In the genomic region with DNA sequence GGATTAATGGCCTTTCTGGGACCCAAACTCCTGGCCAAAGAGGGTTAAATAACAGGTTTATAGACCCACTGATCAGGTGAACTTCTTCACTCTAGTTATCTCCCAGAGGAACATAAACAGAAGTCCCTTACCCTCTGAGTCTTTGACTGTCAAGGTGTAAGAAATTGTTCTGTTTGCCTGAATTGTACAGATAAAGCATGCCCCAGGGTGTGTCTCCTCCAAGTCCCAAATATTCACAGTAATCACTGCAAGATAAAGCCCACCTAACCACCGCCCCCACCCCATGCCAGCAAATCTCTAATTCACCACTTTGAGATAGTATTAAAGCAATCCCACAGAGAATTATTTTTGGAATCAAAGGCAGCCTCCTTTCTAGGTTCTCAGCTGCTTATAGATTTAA, we compare ENCODE assay signal across 9 mouse cellular contexts. TPM values are rescaled to one million over a fixed set of nuclear protein-coding genes. Genes with fewer than 3 reads are reported as not detected.
DNase-seq lines count a peak whose midpoint lies in the region; ATAC-seq lines count a peak whose summit lies in the region.
"Had no signal": no experiment of that assay in that cellular context is flagged by ENCODE, and none has a peak within 500 bp of the region (broad histone marks: within the 10 kb centered on the region; RNA-seq: fewer than 3 reads in every experiment).

No protein-coding gene starts in this region.

- peak overlapping the region; percentile 93; the same call in 1 of the 2 replicates for H3K9ac ChIP-seq in kidney, embryonic 14.5 days (ENCODE audit: low read depth, low read length)
- peak overlapping the region; percentile 92 for H3K9ac ChIP-seq in embryonic facial prominence, embryonic 12.5 days
- H3K9ac ChIP-seq in intestine, embryonic 14.5 days (ENCODE audit: low read length), result peak overlapping the region; percentile 84
- H3K9ac ChIP-seq in midbrain, embryonic 15.5 days, result peak overlapping the region; percentile 83

- no peak for ATAC-seq in kidney, embryonic 14.5 days (ENCODE audit: low FRiP score, low TSS enrichment)
- ATAC-seq in embryonic facial prominence, embryonic 12.5 days (ENCODE audit: insufficient number of reproducible peaks, insufficient read depth, low FRiP score, low TSS enrichment), result no peak
- ATAC-seq in intestine, embryonic 14.5 days (replicated peaks; ENCODE audit: low FRiP score, low TSS enrichment, low read depth), result no peak
- ATAC-seq in midbrain, embryonic 15.5 days (replicated peaks), result no peak
- no peak for ATAC-seq in erythroblast, adult 5-6 weeks (replicated peaks; ENCODE audit: low FRiP score, poor library complexity, severe bottlenecking)

- H3K27me3 ChIP-seq in kidney, embryonic 14.5 days (ENCODE audit: control insufficient read depth, insufficient read depth, low read length), result no peaks in the 10 kb centered on the region
- H3K27me3 ChIP-seq in embryonic facial prominence, embryonic 12.5 days, result no peaks in the 10 kb centered on the region
- no peaks in the 10 kb centered on the region for H3K27me3 ChIP-seq in intestine, embryonic 14.5 days (replicated peaks; ENCODE audit: control insufficient read depth, insufficient read depth, low read length)
- no peaks in the 10 kb centered on the region for H3K27me3 ChIP-seq in midbrain, embryonic 15.5 days (replicated peaks)

- 74% methylated on average over 1 of the region's 1 CpGs for WGBS in kidney, embryonic 14.5 days
- 73% methylated on average over 1 of the region's 1 CpGs for WGBS in embryonic facial prominence, embryonic 12.5 days
- 72% methylated on average over 1 of the region's 1 CpGs for WGBS in intestine, embryonic 14.5 days
- 80% methylated on average over 1 of the region's 1 CpGs for WGBS in midbrain, embryonic 15.5 days

- peaks cover 52% of the 10 kb centered on the region for H3K36me3 ChIP-seq in kidney, embryonic 14.5 days (ENCODE audit: control insufficient read depth, insufficient read depth, low read length)
- peaks cover 49% of the 10 kb centered on the region for H3K36me3 ChIP-seq in embryonic facial prominence, embryonic 12.5 days
- peaks cover 56% of the 10 kb centered on the region for H3K36me3 ChIP-seq in intestine, embryonic 14.5 days (ENCODE audit: control insufficient read depth, insufficient read depth, low read length)
- H3K36me3 ChIP-seq in midbrain, embryonic 15.5 days (replicated peaks), result peaks cover 30% of the 10 kb centered on the region

- DNase-seq in kidney, postnatal 14 days, result no peak
- DNase-seq in intestine, embryonic 14.5 days (ENCODE audit: low spot score), result no peak
- DNase-seq in adrenal gland, adult (ENCODE audit: inconsistent age in 2 of 2, low spot score in 1 of 2), result no peak
- no peak for DNase-seq in thymus, postnatal 4 days

- peak overlapping the region; percentile 87 for H3K4me3 ChIP-seq in kidney, embryonic 14.5 days (ENCODE audit: low read length)
- peak overlapping the region; percentile 91 for H3K4me3 ChIP-seq in embryonic facial prominence, embryonic 12.5 days
- peak overlapping the region; percentile 85 for H3K4me3 ChIP-seq in intestine, embryonic 14.5 days (ENCODE audit: low read depth, low read length)
- peak overlapping the region; percentile 77 for H3K4me3 ChIP-seq in midbrain, embryonic 15.5 days

- H3K27ac ChIP-seq in kidney, embryonic 14.5 days (ENCODE audit: low read depth, low read length), result no peak overlapping the region
- no peak overlapping the region for H3K27ac ChIP-seq in embryonic facial prominence, embryonic 12.5 days
- H3K27ac ChIP-seq in intestine, embryonic 14.5 days (ENCODE audit: low read depth), result no peak overlapping the region; the same call in 1 of the 2 replicates
- H3K27ac ChIP-seq in midbrain, embryonic 15.5 days, result peak overlapping the region; percentile 94; the same call in 1 of the 2 replicates

- no peaks in the 10 kb centered on the region for H3K9me3 ChIP-seq in kidney, embryonic 14.5 days (ENCODE audit: control insufficient read depth, low read length)
- H3K9me3 ChIP-seq in embryonic facial prominence, embryonic 12.5 days, result no peaks in the 10 kb centered on the region
- H3K9me3 ChIP-seq in intestine, embryonic 14.5 days (ENCODE audit: control insufficient read depth, low read length), result no peaks in the 10 kb centered on the region
- no peaks in the 10 kb centered on the region for H3K9me3 ChIP-seq in midbrain, embryonic 15.5 days

- H3K4me2 ChIP-seq in kidney, embryonic 14.5 days (replicated peaks; ENCODE audit: low read depth, low read length), result peak overlapping the region; percentile 85
- H3K4me2 ChIP-seq in embryonic facial prominence, embryonic 12.5 days (replicated peaks), result peak overlapping the region; percentile 81
- H3K4me2 ChIP-seq in intestine, embryonic 14.5 days (ENCODE audit: low read length), result peak overlapping the region; percentile 79
- H3K4me2 ChIP-seq in midbrain, embryonic 15.5 days, result peak overlapping the region; percentile 71

- H3K4me1 ChIP-seq in kidney, embryonic 14.5 days (ENCODE audit: control insufficient read depth, insufficient read depth, low read length), result peaks cover 12% of the 10 kb centered on the region
- H3K4me1 ChIP-seq in embryonic facial prominence, embryonic 12.5 days, result peaks cover 13% of the 10 kb centered on the region
- peaks cover 11% of the 10 kb centered on the region for H3K4me1 ChIP-seq in intestine, embryonic 14.5 days (replicated peaks; ENCODE audit: control insufficient read depth, insufficient read depth, low read length)
- peaks cover 36% of the 10 kb centered on the region for H3K4me1 ChIP-seq in midbrain, embryonic 15.5 days

RNA-seq across cellular contexts. Expression of gene Zfp319, which starts 1.4 kb away (rescaled TPM):
- 6.6 and 8.7 TPM in 2 replicates for polyA plus RNA-seq in kidney, embryonic 14.5 days (2014; fragmentation: Nextera tagmentation; extraction: Ambion mirVana)
- 14.2 and 14.4 TPM in 2 replicates for polyA plus RNA-seq in embryonic facial prominence, embryonic 12.5 days (2016; fragmentation: Nextera tagmentation; extraction: Ambion mirVana)
- 7.7 and 8.2 TPM in 2 replicates for polyA plus RNA-seq in intestine, embryonic 14.5 days (2014; fragmentation: Nextera tagmentation; extraction: Ambion mirVana)
- 19.0 and 19.1 TPM in 2 replicates for polyA plus RNA-seq in midbrain, embryonic 15.5 days (2015; fragmentation: Nextera tagmentation; extraction: Ambion mirVana)
- total RNA-seq in erythroblast, adult 5-6 weeks (2015; ENCODE audit: low replicate concordance), result 2.5 and 3.3 TPM in 2 replicates
- total RNA-seq in erythroblast, adult 5-6 weeks (2017; ENCODE audit: low replicate concordance), result 0.14 and 0.17 TPM in 2 replicates

RNA-seq across cellular contexts. Expression of gene Usb1, which starts 1.7 kb away (rescaled TPM):
- 43.4 and 50.9 TPM in 2 replicates for polyA plus RNA-seq in kidney, embryonic 14.5 days (2014; fragmentation: Nextera tagmentation; extraction: Ambion mirVana)
- 44.8 and 48.2 TPM in 2 replicates for polyA plus RNA-seq in embryonic facial prominence, embryonic 12.5 days (2016; fragmentation: Nextera tagmentation; extraction: Ambion mirVana)
- polyA plus RNA-seq in intestine, embryonic 14.5 days (2014; fragmentation: Nextera tagmentation; extraction: Ambion mirVana), result 39.0 and 41.6 TPM in 2 replicates
- polyA plus RNA-seq in midbrain, embryonic 15.5 days (2015; fragmentation: Nextera tagmentation; extraction: Ambion mirVana), result 37.4 and 38.4 TPM in 2 replicates
- total RNA-seq in erythroblast, adult 5-6 weeks (2015; ENCODE audit: low replicate concordance), result 7.9 and 8.1 TPM in 2 replicates
- total RNA-seq in erythroblast, adult 5-6 weeks (2017; ENCODE audit: low replicate concordance), result 6.1 and 8.0 TPM in 2 replicates

RNA-seq across cellular contexts. Expression of gene Tepp, which starts 20.0 kb away (rescaled TPM):
- 0.43 TPM in 1 of 2 replicates, not detected in the other for polyA plus RNA-seq in kidney, embryonic 14.5 days (2014; fragmentation: Nextera tagmentation; extraction: Ambion mirVana)
- polyA plus RNA-seq in embryonic facial prominence, embryonic 12.5 days (2016; fragmentation: Nextera tagmentation; extraction: Ambion mirVana), result 0.99 TPM in 1 of 2 replicates, not detected in the other
- polyA plus RNA-seq in intestine, embryonic 14.5 days (2014; fragmentation: Nextera tagmentation; extraction: Ambion mirVana), result not detected in 2 replicates
- polyA plus RNA-seq in midbrain, embryonic 15.5 days (2015; fragmentation: Nextera tagmentation; extraction: Ambion mirVana), result 1.8 and 2.2 TPM in 2 replicates
- not detected in 2 replicates for total RNA-seq in erythroblast, adult 5-6 weeks (2015; ENCODE audit: low replicate concordance)
- not detected in 2 replicates for total RNA-seq in erythroblast, adult 5-6 weeks (2017; ENCODE audit: low replicate concordance)
- total RNA-seq: gastrocnemius, adult 8-10 months had no signal

RNA-seq across cellular contexts. Expression of gene Mmp15, which starts 21.7 kb away (rescaled TPM):
- polyA plus RNA-seq in kidney, embryonic 14.5 days (2014; fragmentation: Nextera tagmentation; extraction: Ambion mirVana), result 10.9 and 16.1 TPM in 2 replicates
- polyA plus RNA-seq in embryonic facial prominence, embryonic 12.5 days (2016; fragmentation: Nextera tagmentation; extraction: Ambion mirVana), result 17.6 and 17.9 TPM in 2 replicates
- 21.4 and 22.2 TPM in 2 replicates for polyA plus RNA-seq in intestine, embryonic 14.5 days (2014; fragmentation: Nextera tagmentation; extraction: Ambion mirVana)
- 18.1 and 18.7 TPM in 2 replicates for polyA plus RNA-seq in midbrain, embryonic 15.5 days (2015; fragmentation: Nextera tagmentation; extraction: Ambion mirVana)
- total RNA-seq in erythroblast, adult 5-6 weeks (2015; ENCODE audit: low replicate concordance), result not detected in 2 replicates
- total RNA-seq in erythroblast, adult 5-6 weeks (2017; ENCODE audit: low replicate concordance), result not detected in 2 replicates

RNA-seq across cellular contexts. Expression of gene Cngb1, which starts 24.0 kb away (rescaled TPM):
- 0.60 and 1.2 TPM in 2 replicates for polyA plus RNA-seq in kidney, embryonic 14.5 days (2014; fragmentation: Nextera tagmentation; extraction: Ambion mirVana)
- 0.13 and 0.17 TPM in 2 replicates for polyA plus RNA-seq in embryonic facial prominence, embryonic 12.5 days (2016; fragmentation: Nextera tagmentation; extraction: Ambion mirVana)
- polyA plus RNA-seq in intestine, embryonic 14.5 days (2014; fragmentation: Nextera tagmentation; extraction: Ambion mirVana), result 0.30 and 0.81 TPM in 2 replicates
- 0.57 and 0.58 TPM in 2 replicates for polyA plus RNA-seq in midbrain, embryonic 15.5 days (2015; fragmentation: Nextera tagmentation; extraction: Ambion mirVana)
- not detected in 2 replicates for total RNA-seq in erythroblast, adult 5-6 weeks (2015; ENCODE audit: low replicate concordance)
- not detected in 2 replicates for total RNA-seq in erythroblast, adult 5-6 weeks (2017; ENCODE audit: low replicate concordance)
